Mouse (Mus musculus): ENCODE results near the gene AC134908.4.

The AC134908.4 gene

GRCm38 (mm10) chr17:25832436-25833290 is 37.2 kb upstream of the AC134908.4 start:
- in situ Hi-C loops (cut with MboI; ENCODE audit: low pct_unique_long_range_greater_than_20kb in 1 of 2, low sequenced_read_pairs in 2 of 2, unreplicated experiment in 1 of 2): no loop called here

GRCm38 (mm10) chr17:25831451-25832281 is 36.2 kb upstream of the AC134908.4 start:
- in situ Hi-C loops (cut with MboI; ENCODE audit: low pct_unique_long_range_greater_than_20kb in 1 of 2, low sequenced_read_pairs in 2 of 2, unreplicated experiment in 1 of 2): no loop called here

DNA sequence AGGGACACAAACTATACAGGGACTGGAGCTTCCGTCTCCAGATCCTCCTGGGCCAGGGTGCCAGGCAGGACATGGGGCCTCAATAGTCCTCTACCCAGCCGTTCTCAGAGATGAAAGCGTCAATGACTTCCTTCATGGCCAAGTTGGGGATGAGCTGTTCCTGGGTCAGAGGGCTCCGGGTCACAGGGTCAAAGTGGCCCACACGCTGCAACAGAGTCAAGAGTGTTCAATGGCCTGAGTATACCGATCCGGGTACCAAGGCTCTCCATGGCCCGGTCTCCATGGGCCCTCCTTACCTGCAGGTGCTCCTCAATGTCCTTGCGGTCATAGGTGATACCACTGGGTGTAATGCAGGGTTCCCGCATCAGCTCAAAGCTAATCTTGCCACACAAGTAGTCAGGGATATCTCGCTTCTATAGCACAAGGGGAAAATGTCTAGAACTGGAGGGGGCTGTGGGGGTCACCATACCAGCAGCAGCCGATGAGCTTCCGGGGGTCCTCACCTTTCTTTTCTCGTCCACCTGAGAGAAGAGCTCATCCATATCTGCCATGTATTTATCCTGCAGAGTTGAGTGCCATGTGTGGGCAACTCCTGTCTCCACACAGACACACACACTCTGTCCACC is 35.5 kb upstream of the AC134908.4 start:
- in situ Hi-C loops (cut with MboI; ENCODE audit: low pct_unique_long_range_greater_than_20kb in 1 of 2, low sequenced_read_pairs in 2 of 2, unreplicated experiment in 1 of 2): no loop called here

GRCm38 (mm10) chr17:25830200-25830753 is 34.8 kb upstream of the AC134908.4 start:
- in situ Hi-C loops (cut with MboI; ENCODE audit: low pct_unique_long_range_greater_than_20kb in 1 of 2, low sequenced_read_pairs in 2 of 2, unreplicated experiment in 1 of 2): no loop called here

DNA sequence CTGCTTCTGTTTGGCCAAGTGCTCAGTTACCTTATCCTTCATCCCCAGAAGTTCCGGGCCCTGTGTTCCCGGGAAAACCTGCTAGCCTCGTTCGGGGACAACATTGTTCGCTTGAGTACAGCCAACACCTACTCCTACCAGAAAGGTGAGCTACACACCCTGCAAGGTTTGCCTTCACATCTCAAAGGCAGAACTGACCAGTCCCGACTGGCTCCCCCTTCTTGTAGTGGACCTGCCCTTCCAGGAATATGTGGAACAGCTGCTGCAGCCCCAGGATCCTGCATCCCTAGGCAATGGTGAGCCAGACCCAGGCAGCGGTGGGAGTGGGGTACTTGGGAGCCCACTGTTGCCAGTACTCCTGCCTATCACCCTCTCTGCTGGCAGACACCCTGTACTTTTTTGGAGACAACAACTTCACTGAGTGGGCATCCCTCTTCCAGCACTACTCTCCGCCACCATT is 34.1 kb upstream of the AC134908.4 start:
- in situ Hi-C loops (cut with MboI; ENCODE audit: low pct_unique_long_range_greater_than_20kb in 1 of 2, low sequenced_read_pairs in 2 of 2, unreplicated experiment in 1 of 2): no loop called here

- in situ Hi-C loops (cut with MboI; ENCODE audit: low pct_unique_long_range_greater_than_20kb in 1 of 2, low sequenced_read_pairs in 2 of 2, unreplicated experiment in 1 of 2): no loop called here
Measured at GRCm38 (mm10) chr17:25828712-25829557, 33.5 kb upstream of the AC134908.4 start, which contains the start of gene Jmjd8. Gene Jmjd8, plus strand, starts transcription at chr17:25828867.

GRCm38 (mm10) chr17:25828223-25828594 is 32.8 kb upstream of the AC134908.4 start:
- in situ Hi-C loops (cut with MboI; ENCODE audit: low pct_unique_long_range_greater_than_20kb in 1 of 2, low sequenced_read_pairs in 2 of 2, unreplicated experiment in 1 of 2): no loop called here

DNA sequence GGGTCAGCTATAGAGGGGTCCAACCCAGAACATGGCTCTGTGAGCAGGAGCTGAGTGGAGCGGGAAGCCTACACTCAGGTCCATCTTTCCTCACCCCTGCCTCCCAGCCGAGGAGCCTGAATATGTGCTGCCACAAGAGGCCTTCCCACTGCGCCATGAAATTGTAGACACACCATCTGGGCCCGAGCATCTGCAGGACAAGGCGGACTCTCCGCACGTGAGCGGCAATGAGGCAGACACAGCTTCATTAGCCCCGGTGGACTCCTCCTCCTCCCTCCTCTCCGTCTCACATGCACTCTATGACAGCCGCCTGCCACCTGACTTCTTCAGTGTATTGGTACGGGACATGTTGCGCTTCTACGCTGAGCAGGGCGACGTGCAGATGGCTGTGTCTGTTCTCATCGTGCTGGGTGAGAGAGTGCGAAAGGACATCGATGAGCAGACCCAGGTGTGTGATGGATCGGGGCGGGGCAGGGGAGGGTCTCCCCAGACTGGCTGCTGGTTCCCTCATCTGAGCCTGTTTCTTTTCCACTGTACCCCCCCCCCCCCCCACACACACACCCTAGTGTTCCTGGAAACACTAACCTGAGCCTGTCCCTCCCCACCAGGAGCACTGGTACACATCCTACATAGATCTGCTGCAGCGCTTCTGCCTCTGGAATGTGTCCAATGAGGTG is 32.2 kb upstream of the AC134908.4 start:
- in situ Hi-C loops (cut with MboI; ENCODE audit: low pct_unique_long_range_greater_than_20kb in 1 of 2, low sequenced_read_pairs in 2 of 2, unreplicated experiment in 1 of 2): no loop called here

DNA sequence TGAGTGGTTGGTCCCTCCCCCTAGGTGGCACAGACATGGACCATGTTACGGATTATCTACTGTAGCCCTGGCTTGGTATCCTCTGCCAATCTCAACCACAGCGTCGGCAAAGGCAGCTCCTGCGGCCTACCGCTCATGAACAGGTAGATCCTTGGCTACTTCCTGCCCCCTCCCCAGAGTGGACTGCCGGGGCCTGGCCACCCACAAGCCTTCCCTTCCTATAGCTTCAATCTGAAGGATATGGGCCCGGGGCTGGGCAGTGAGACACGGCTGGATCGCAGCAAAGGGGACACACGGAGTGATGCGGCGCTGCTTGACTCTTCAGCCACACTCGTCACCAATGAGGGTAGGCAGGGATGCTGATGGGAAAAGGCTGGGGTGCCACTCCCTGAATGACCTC is 31.6 kb upstream of the AC134908.4 start:
- in situ Hi-C loops (cut with MboI; ENCODE audit: low pct_unique_long_range_greater_than_20kb in 1 of 2, low sequenced_read_pairs in 2 of 2, unreplicated experiment in 1 of 2): no loop called here

DNA sequence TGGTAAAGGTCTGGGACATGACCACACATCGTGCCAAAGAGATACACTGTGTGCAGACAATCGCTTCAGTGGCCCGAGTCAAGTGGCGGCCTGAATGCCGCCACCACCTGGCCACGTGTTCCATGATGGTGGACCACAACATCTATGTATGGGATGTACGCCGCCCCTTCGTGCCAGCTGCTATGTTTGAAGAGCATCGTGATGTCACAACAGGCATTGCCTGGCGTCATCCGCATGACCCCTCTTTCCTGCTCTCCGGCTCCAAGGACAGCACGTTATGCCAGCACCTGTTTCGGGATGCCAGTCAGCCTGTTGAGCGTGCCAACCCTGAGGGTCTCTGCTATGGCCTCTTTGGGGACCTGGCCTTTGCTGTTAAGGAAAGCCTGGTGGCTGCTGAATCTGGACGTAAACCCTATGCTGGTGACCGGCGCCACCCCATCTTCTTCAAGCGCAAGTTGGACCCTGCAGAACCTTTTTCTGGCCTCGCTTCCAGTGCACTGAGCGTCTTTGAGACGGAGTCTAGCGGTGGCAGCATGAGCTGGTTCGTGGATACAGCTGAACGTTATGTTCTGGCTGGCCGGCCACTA is 30.6 kb upstream of the AC134908.4 start:
- in situ Hi-C loops (cut with MboI; ENCODE audit: low pct_unique_long_range_greater_than_20kb in 1 of 2, low sequenced_read_pairs in 2 of 2, unreplicated experiment in 1 of 2): no loop called here

DNA sequence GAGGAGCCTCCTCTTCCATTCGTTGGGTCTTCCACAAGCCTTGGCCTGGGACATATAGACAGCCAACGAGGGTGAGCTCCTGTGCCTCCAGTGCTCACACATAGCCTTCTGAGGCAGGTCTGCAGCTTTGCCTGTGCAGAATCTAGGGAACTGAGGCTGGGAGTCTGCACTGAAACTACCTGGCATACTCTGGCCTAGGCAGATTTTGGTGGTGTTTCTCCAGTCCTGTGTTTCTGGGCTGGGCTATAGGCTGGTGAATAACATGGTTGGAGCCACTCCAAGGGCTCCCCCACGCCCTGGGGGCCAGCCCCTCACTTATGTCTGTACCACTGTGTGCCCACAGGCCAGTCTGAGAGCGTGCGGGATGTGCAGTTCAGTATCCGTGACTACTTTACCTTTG is 29.9 kb upstream of the AC134908.4 start:
- in situ Hi-C loops (cut with MboI; ENCODE audit: low pct_unique_long_range_greater_than_20kb in 1 of 2, low sequenced_read_pairs in 2 of 2, unreplicated experiment in 1 of 2): no loop called here

GRCm38 (mm10) chr17:25824362-25825142 is 29.1 kb upstream of the AC134908.4 start:
- in situ Hi-C loops (cut with MboI; ENCODE audit: low pct_unique_long_range_greater_than_20kb in 1 of 2, low sequenced_read_pairs in 2 of 2, unreplicated experiment in 1 of 2): no loop called here

- in situ Hi-C loops (cut with MboI; ENCODE audit: low pct_unique_long_range_greater_than_20kb in 1 of 2, low sequenced_read_pairs in 2 of 2, unreplicated experiment in 1 of 2): no loop called here
Measured at GRCm38 (mm10) chr17:25823452-25823851, 28.0 kb upstream of the AC134908.4 start, which contains the start of gene Wdr24. Gene Wdr24, plus strand, starts transcription at chr17:25823627.

GRCm38 (mm10) chr17:25818851-25819780 is 23.7 kb upstream of the AC134908.4 start:
- in situ Hi-C loops (cut with MboI; ENCODE audit: low pct_unique_long_range_greater_than_20kb in 1 of 2, low sequenced_read_pairs in 2 of 2, unreplicated experiment in 1 of 2): no loop called here

DNA sequence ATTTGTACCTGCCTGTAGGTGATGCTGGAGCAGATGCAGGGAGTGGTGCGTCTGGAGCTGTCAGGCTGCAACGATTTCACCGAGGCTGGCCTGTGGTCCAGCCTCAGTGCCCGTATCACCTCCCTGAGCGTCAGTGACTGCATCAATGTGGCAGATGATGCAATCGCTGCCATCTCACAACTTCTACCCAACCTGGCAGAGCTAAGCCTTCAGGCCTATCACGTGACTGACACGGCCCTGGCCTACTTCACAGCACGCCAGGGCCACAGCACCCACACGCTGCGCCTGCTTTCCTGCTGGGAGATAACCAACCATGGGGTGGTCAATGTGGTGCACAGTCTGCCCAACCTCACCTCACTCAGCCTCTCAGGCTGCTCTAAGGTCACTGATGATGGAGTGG is 22.2 kb upstream of the AC134908.4 start:
- in situ Hi-C loops (cut with MboI; ENCODE audit: low pct_unique_long_range_greater_than_20kb in 1 of 2, low sequenced_read_pairs in 2 of 2, unreplicated experiment in 1 of 2): no loop called here
